Mouse (Mus musculus) stomach, postnatal 0 days (tissue): ENCODE measurements around the gene Vegfd.

Source experiments
- CTCF ChIP-seq: IDR thresholded peaks from 2 replicates; pipeline ENCODE4 v1.5.1; 2016; ENCODE audit warnings: antibody characterized with exemption, low read depth, mild to moderate bottlenecking, moderate library complexity
- EP300 ChIP-seq: optimal IDR thresholded peaks from 2 replicates; pipeline ENCODE3; 2016; ENCODE audit warnings: antibody characterized with exemption

DNA sequence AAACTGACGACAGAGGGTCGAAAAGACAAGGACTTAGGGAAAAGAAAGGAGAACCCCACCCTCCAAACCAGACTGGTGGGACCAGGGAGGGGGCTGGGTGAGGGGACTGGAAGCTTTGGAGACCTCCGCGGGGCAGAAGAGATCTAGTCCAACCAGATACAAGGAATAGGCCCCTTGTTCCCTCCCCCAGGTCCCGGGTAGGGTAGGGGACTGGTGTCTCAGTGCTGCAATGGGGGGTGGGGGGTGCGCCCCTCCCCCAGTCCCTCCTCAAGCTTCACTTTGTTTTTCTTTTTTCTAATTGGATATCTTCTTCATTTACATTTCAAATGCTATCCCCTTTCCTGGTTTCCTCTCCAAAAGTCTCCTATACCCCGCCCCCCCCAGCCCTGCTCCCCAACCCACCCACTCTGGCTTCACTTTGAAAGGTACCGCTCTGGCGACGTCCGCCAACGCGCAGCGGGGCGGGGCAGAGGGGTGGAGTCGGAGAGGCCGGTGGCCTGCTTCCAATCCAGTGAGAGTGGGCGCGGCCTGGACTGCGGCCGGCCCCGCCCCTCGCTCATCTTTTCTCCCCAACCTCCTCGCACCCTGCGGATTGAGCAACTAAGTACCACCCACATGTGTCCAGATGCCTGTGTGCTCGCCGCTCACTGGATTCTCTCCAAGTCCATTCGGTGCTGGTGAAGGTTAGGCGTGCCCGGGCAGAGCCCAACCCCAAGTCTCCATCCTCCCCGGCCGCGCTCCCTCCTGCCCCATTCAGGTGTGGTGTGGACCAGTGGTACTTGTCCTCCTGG lies 8.6 kb downstream of the Vegfd start:
- no peak for TF ChIP-seq CTCF
- no peak for TF ChIP-seq EP300
